Mouse (Mus musculus): ENCODE results near the gene Fxyd7.
A peak's percentile ranks its signal among the peaks of the same experiment; 100 is the strongest.

DNA sequence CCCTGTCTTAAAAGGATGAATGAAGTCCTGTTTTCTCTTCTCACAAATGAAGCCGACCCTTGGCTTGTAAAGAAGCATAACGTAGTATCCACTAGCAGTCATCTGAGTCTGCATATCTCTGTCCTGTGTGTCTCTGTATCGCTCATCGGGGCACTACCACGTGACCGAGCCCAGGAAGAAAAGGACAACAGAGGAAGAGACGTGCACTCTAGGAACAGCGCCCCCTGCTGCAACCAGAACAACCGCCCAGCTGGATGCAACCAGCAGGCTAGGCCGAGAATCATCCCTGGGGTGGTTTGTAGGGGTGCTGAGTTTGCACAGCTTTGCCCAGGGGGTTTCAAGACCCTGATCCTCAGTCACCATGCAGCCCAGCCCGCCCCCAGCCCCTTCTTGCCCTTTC is 16.5 kb downstream of the Fxyd7 start:
- TF ChIP-seq CTCF (IDR thresholded peaks at IDR 0.05; ENCODE audit: low read depth) (peak; percentile 19), EP300 (IDR thresholded peaks at IDR 0.05; ENCODE audit: low read depth) (no peak)

Data from heart, postnatal 0 days (tissue).